Mouse (Mus musculus) spleen, adult 2 months (tissue): ENCODE results near the gene Gpr35.

Experiments used
- CTCF ChIP-seq: fragments of 200-500 bp; IDR thresholded peaks from 2 replicates; pipeline ENCODE4 v1.5.1; 2011; ENCODE audit warnings: mild to moderate bottlenecking, inconsistent platforms; ENCODE audit not compliant: insufficient read depth, insufficient read length, insufficient replicate concordance; ENCODE audit errors: extremely low read depth
- POLR2A ChIP-seq: fragments of 200-500 bp; IDR thresholded peaks from 2 replicates; pipeline ENCODE4 v1.6.1; 2011; ENCODE audit warnings: low read depth, low read length, inconsistent platforms

DNA sequence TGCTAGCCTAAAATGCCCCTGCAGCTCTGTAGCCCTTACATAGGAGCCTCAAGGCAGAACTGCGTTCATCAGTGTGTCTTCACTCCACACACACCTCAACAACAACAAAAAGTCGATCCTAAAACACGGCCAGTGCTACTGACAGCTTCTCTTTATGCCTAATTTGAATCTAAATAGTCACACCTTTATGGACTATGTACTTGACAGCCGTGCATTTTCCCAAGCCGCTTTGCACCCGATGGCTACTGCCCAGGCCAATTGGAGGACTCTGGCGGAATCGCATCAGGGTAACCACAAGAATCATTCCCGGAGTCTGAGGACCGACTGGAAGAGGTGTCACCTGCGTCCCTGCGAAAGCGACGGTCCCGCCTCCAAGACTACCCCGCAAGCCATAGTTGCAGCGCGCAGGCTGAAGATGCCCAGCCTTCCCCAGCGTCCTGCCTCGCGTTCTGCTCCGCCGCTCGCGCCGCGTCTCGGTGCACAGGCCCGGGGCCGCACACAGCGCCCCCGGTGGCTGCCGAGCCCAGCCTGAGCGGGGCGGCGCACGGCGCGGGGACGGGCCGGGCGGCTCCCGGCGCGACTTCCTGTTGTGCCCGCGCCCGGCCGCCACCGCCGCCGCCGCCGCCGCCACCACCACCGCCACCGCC is 40.3 kb upstream of the Gpr35 start, which contains the start of gene Rnpepl1:
- TF ChIP-seq POLR2A (no peak), CTCF (peak; percentile 52; the same call in 1 of the 2 replicates)
